Mouse (Mus musculus): ENCODE results near the gene Fcor. TPM values are rescaled to one million over a fixed set of nuclear protein-coding genes. Genes with fewer than 3 reads are reported as not detected.
A peak's percentile ranks its signal among the peaks of the same experiment; 100 is the strongest.

Fcor gene
- total and polyA plus RNA-seq, 3 experiments: 0.84 TPM; not detected in 2

GRCm38 (mm10) chr8:3621199-3621970 is 50.8 kb downstream of the Fcor start, which contains the start of the genes Xab2 and Pet100:
Gene Xab2, minus strand, starts transcription at chr8:3621316.
Gene Pet100, plus strand, starts transcription at chr8:3621548.
- H3K9ac ChIP-seq (ENCODE audit: control insufficient read depth, low read depth, low read length, poor library complexity, severe bottlenecking): peak within 1 kb of the TSS; percentile 87
- H3K4me3 ChIP-seq (ENCODE audit: control insufficient read depth in 1 of 2, insufficient read depth in 1 of 2, low read depth in 2 of 2, low read length in 2 of 2): peak within 1 kb of the TSS; percentile 89 to 99
- H3K79me2 ChIP-seq (ENCODE audit: control insufficient read depth, insufficient read depth, low read length, poor library complexity): peaks cover 29% of the 10 kb centered on the region
- H3K36me3 ChIP-seq (ENCODE audit: control insufficient read depth in 1 of 2, insufficient read depth in 2 of 2, low read length in 2 of 2): peaks cover 2 to 12% of the 10 kb centered on the region in 2 experiments
- peak within 1 kb of the TSS; percentile 9; the same call in 1 of the 2 replicates for H3K27ac ChIP-seq (ENCODE audit: control insufficient read depth, low read depth, low read length)
- peaks cover under 1 to 7% of the 10 kb centered on the region in 2 experiments; a peak in 3 of 4 replicates for H3K4me1 ChIP-seq (ENCODE audit: control insufficient read depth in 1 of 2, insufficient read depth in 2 of 2, low read length in 2 of 2)
- no peaks in the 10 kb centered on the region for H3K9me3 ChIP-seq (replicated peaks; ENCODE audit: insufficient read depth, low read length)
- no peaks in the 10 kb centered on the region for H3K27me3 ChIP-seq (ENCODE audit: control insufficient read depth in 1 of 2, insufficient read depth in 2 of 2, low read length in 2 of 2)
- DNase-seq (ENCODE audit: low read depth, low spot score): peak; percentile 100
- TF ChIP-seq BHLHE40 (IDR thresholded peaks at IDR 0.05; ENCODE audit: borderline replicate concordance, low read depth, low read length) (no peak), MAZ (IDR thresholded peaks at IDR 0.05; ENCODE audit: low read depth, low read length) (peak; percentile 92), MAX (IDR thresholded peaks at IDR 0.05; ENCODE audit: low read length) (no peak), TCF12 (IDR thresholded peaks at IDR 0.05; ENCODE audit: low read depth, low read length) (peak; percentile 50; the same call in 1 of the 2 replicates), UBTF (IDR thresholded peaks at IDR 0.05; ENCODE audit: borderline replicate concordance, insufficient read depth, low read depth, low read length) (no peak), ZKSCAN1 (IDR thresholded peaks at IDR 0.05; ENCODE audit: low read depth, low read length) (no peak), MYC (IDR thresholded peaks at IDR 0.05; ENCODE audit: low read depth, low read length) (peak; percentile 62; the same call in 1 of the 2 replicates), GABPA (IDR thresholded peaks at IDR 0.05; ENCODE audit: low read depth, low read length) (peak; percentile 57; the same call in 1 of the 2 replicates), MYB (IDR thresholded peaks at IDR 0.05; ENCODE audit: low read depth, low read length) (no peak), CHD2 (IDR thresholded peaks at IDR 0.05; ENCODE audit: low read length) (peak; percentile 92), CTCF (IDR thresholded peaks at IDR 0.05 in 2 of 3, conservative IDR thresholded peaks at IDR 0.05 in 1 of 3; ENCODE audit: control insufficient read depth in 1 of 3, insufficient read depth in 1 of 3, low read depth in 2 of 3, low read length in 3 of 3, poor library complexity in 1 of 3, severe bottlenecking in 1 of 3) (no peak), GATA1 (IDR thresholded peaks at IDR 0.05; ENCODE audit: low read depth, low read length) (0 out of 2 replicates have a peak, but pooled peaks have one; percentile 4), JUND (IDR thresholded peaks at IDR 0.05; ENCODE audit: low read depth, low read length) (peak; percentile 83; the same call in 1 of the 2 replicates), SIN3A (IDR thresholded peaks at IDR 0.05; ENCODE audit: low read length) (peak; percentile 100), SMC3 (IDR thresholded peaks at IDR 0.05; ENCODE audit: low read depth, low read length) (no peak), ELF1 (IDR thresholded peaks at IDR 0.05; ENCODE audit: low read depth, low read length) (peak; percentile 99), HCFC1 (IDR thresholded peaks at IDR 0.05; ENCODE audit: low read depth, low read length) (peak; percentile 99), POLR2AphosphoS5 (IDR thresholded peaks at IDR 0.05; ENCODE audit: borderline replicate concordance, low read depth, low read length) (no peak), KAT2A (conservative IDR thresholded peaks at IDR 0.05; ENCODE audit: low read depth, low read length) (peak; percentile 94), ETS1 (IDR thresholded peaks at IDR 0.05; ENCODE audit: low read depth, low read length) (peak; percentile 17; the same call in 1 of the 2 replicates), CHD1 (IDR thresholded peaks at IDR 0.05; ENCODE audit: low read depth, low read length) (no peak), MAFK (IDR thresholded peaks at IDR 0.05; ENCODE audit: borderline replicate concordance, low read depth, low read length) (no peak), MXI1 (IDR thresholded peaks at IDR 0.05; ENCODE audit: low read depth, low read length) (peak; percentile 87), TAL1 (IDR thresholded peaks at IDR 0.05; ENCODE audit: low read length) (no peak), ZC3H11A (IDR thresholded peaks at IDR 0.05; ENCODE audit: low read depth, low read length) (no peak), USF2 (IDR thresholded peaks at IDR 0.05; ENCODE audit: borderline replicate concordance in 1 of 2, insufficient read depth in 1 of 2, low read depth in 1 of 2, low read length in 2 of 2) (no peak), EP300 (IDR thresholded peaks at IDR 0.05; ENCODE audit: low read depth in 1 of 2, low read length in 2 of 2) (no peak), E2F4 (IDR thresholded peaks at IDR 0.05; ENCODE audit: borderline replicate concordance, low read depth, low read length) (no peak), TBP (IDR thresholded peaks at IDR 0.05; ENCODE audit: low read depth, low read length) (peak; percentile 40), ZNF384 (IDR thresholded peaks at IDR 0.05; ENCODE audit: low read depth, low read length) (no peak), POLR2A (IDR thresholded peaks at IDR 0.05; ENCODE audit: control insufficient read depth in 1 of 2, insufficient read depth in 1 of 2, low read depth in 1 of 2, low read length in 2 of 2, poor library complexity in 1 of 2) (peak; percentile 13 to 69; a peak in 2 of 4 replicates), USF1 (IDR thresholded peaks at IDR 0.05; ENCODE audit: low read depth, low read length) (no peak; the same call in 1 of the 2 replicates), RCOR1 (IDR thresholded peaks at IDR 0.05; ENCODE audit: low read depth, low read length) (no peak), POLR2AphosphoS2 (IDR thresholded peaks at IDR 0.05; ENCODE audit: low read length) (peak; percentile 39; the same call in 1 of the 2 replicates), MEF2A (IDR thresholded peaks at IDR 0.05; ENCODE audit: extremely low read depth, insufficient replicate concordance, low read depth, low read length, poor library complexity, severe bottlenecking) (no peak), NELFE (IDR thresholded peaks at IDR 0.05; ENCODE audit: low read depth, low read length) (peak; percentile 60)
